Mouse (Mus musculus) MEL (cell line): Measurements from ENCODE around the gene Srebf1. TPM values are rescaled to one million over a fixed set of nuclear protein-coding genes. Genes with fewer than 3 reads are reported as not detected.

Experiments used
- DNase-seq: peaks from one replicate; pipeline ENCODE4 v3.0.0; 2011; ENCODE audit warnings: low read depth, low spot score
- H3K27ac ChIP-seq: 2 replicates; pipeline ENCODE4 v1.5.1; 2012; ENCODE audit warnings: low read depth, mild to moderate bottlenecking, control low read depth, low read length, moderate library complexity; ENCODE audit not compliant: control insufficient read depth
- H3K27me3 ChIP-seq, 2 experiments: fragments of 150-350 bp in 1 of 2; sonication (generic) in 1 of 2; 2 replicates each; pipeline ENCODE4 v1.6.1; 2012; ENCODE audit warnings: low read length in 2 of 2, mild to moderate bottlenecking in 2 of 2, improper control_type of control experiment in 1 of 2, moderate library complexity in 1 of 2; ENCODE audit not compliant: insufficient read depth in 2 of 2, control insufficient read depth in 1 of 2
- H3K36me3 ChIP-seq, 2 experiments: 2 replicates each; pipeline ENCODE4 v1.6.1; 2012 to 2014; ENCODE audit warnings: low read length in 2 of 2, improper control_type of control experiment in 1 of 2, inconsistent platforms in 1 of 2, mild to moderate bottlenecking in 1 of 2; ENCODE audit not compliant: insufficient read depth in 2 of 2, control insufficient read depth in 1 of 2
- H3K4me1 ChIP-seq, 2 experiments: fragments of 150-350 bp in 1 of 2; sonication (generic) in 1 of 2; 2 replicates each; pipeline ENCODE4 v1.6.1; 2012; ENCODE audit warnings: low read length in 2 of 2, improper control_type of control experiment in 1 of 2, mild to moderate bottlenecking in 1 of 2; ENCODE audit not compliant: insufficient read depth in 2 of 2, control insufficient read depth in 1 of 2
- H3K4me3 ChIP-seq, 2 experiments: fragments of 150-350 bp in 1 of 2; sonication (generic) in 1 of 2; 2 replicates each; pipeline ENCODE4 v1.5.1; 2012; ENCODE audit warnings: low read depth in 2 of 2, low read length in 2 of 2, mild to moderate bottlenecking in 2 of 2, moderate library complexity in 2 of 2, control low read depth in 1 of 2, improper control_type of control experiment in 1 of 2; ENCODE audit not compliant: control insufficient read depth in 1 of 2, insufficient read depth in 1 of 2
- H3K79me2 ChIP-seq: 2 replicates; pipeline ENCODE4 v1.6.1; 2012; ENCODE audit warnings: mild to moderate bottlenecking, low read length, moderate library complexity; ENCODE audit not compliant: control insufficient read depth, poor library complexity, insufficient read depth
- H3K9ac ChIP-seq: 2 replicates; pipeline ENCODE4 v1.6.1; 2012; ENCODE audit warnings: low read depth, mild to moderate bottlenecking, control low read depth, low read length, moderate library complexity; ENCODE audit not compliant: control insufficient read depth, poor library complexity, severe bottlenecking
- H3K9me3 ChIP-seq: fragments of 150-350 bp; sonication (generic); replicated peaks from 2 replicates; pipeline ENCODE4 v1.6.1; 2012; ENCODE audit warnings: mild to moderate bottlenecking, low read length, improper control_type of control experiment, moderate library complexity; ENCODE audit not compliant: insufficient read depth
- BHLHE40 ChIP-seq: IDR thresholded peaks from 2 replicates; pipeline ENCODE4 v1.6.1; 2012; ENCODE audit warnings: low read depth, mild to moderate bottlenecking, inconsistent platforms, low read length, improper control_type of control experiment, borderline replicate concordance
- CTCF ChIP-seq, 3 experiments: IDR thresholded peaks in 2 of 3; conservative IDR thresholded peaks in 1 of 3; 2 replicates each; pipeline ENCODE4 v1.5.1; 2011 to 2012; ENCODE audit warnings: low read length in 3 of 3, low read depth in 2 of 3, mild to moderate bottlenecking in 2 of 3, improper control_type of control experiment in 1 of 3, inconsistent platforms in 1 of 3, mixed read lengths in 1 of 3, moderate library complexity in 1 of 3; ENCODE audit not compliant: control insufficient read depth in 1 of 3, insufficient read depth in 1 of 3, poor library complexity in 1 of 3, severe bottlenecking in 1 of 3
- GABPA ChIP-seq: IDR thresholded peaks from 2 replicates; pipeline ENCODE4 v1.6.1; 2012; ENCODE audit warnings: low read depth, mild to moderate bottlenecking, inconsistent platforms, low read length, improper control_type of control experiment, moderate library complexity
- GATA1 ChIP-seq: IDR thresholded peaks from 2 replicates; pipeline ENCODE4 v1.6.1; 2011; ENCODE audit warnings: low read depth, low read length, improper control_type of control experiment
- HCFC1 ChIP-seq: IDR thresholded peaks from 2 replicates; pipeline ENCODE4 v1.6.1; 2012; ENCODE audit warnings: low read depth, mild to moderate bottlenecking, inconsistent platforms, low read length, improper control_type of control experiment, moderate library complexity
- JUND ChIP-seq: IDR thresholded peaks from 2 replicates; pipeline ENCODE4 v1.6.1; 2011; ENCODE audit warnings: low read depth, mild to moderate bottlenecking, improper control_type of control experiment, low read length
- MAFK ChIP-seq: IDR thresholded peaks from 2 replicates; pipeline ENCODE4 v1.6.1; 2011; ENCODE audit warnings: low read depth, mild to moderate bottlenecking, low read length, improper control_type of control experiment, borderline replicate concordance
- MAX ChIP-seq: IDR thresholded peaks from 2 replicates; pipeline ENCODE4 v1.6.1; 2011; ENCODE audit warnings: low read length, improper control_type of control experiment
- MXI1 ChIP-seq: IDR thresholded peaks from 2 replicates; pipeline ENCODE4 v1.6.1; 2011; ENCODE audit warnings: mild to moderate bottlenecking, low read depth, low read length, improper control_type of control experiment
- MYB ChIP-seq: IDR thresholded peaks from 2 replicates; pipeline ENCODE4 v1.6.1; 2011; ENCODE audit warnings: mild to moderate bottlenecking, low read depth, low read length, improper control_type of control experiment
- NRF1 ChIP-seq: IDR thresholded peaks from 2 replicates; pipeline ENCODE4 v1.6.1; 2014; ENCODE audit warnings: low read depth, mild to moderate bottlenecking, inconsistent platforms, low read length, improper control_type of control experiment, moderate library complexity; ENCODE audit not compliant: poor library complexity, insufficient read depth, severe bottlenecking
- POLR2A ChIP-seq, 2 experiments: IDR thresholded peaks; 2 replicates each; pipeline ENCODE4 v1.6.1; 2011 to 2012; ENCODE audit warnings: low read length in 2 of 2, mild to moderate bottlenecking in 2 of 2, control low read depth in 1 of 2, improper control_type of control experiment in 1 of 2, low read depth in 1 of 2, moderate library complexity in 1 of 2; ENCODE audit not compliant: control insufficient read depth in 1 of 2, insufficient read depth in 1 of 2, poor library complexity in 1 of 2
- POLR2AphosphoS5 ChIP-seq: IDR thresholded peaks from 2 replicates; pipeline ENCODE4 v1.6.1; 2012; ENCODE audit warnings: low read depth, borderline replicate concordance, mild to moderate bottlenecking, inconsistent platforms, low read length, moderate library complexity, mixed read lengths
- RCOR1 ChIP-seq: IDR thresholded peaks from 2 replicates; pipeline ENCODE4 v1.6.1; 2012; ENCODE audit warnings: low read depth, mild to moderate bottlenecking, inconsistent platforms, low read length, improper control_type of control experiment
- SIN3A ChIP-seq: IDR thresholded peaks from 2 replicates; pipeline ENCODE4 v1.6.1; 2012; ENCODE audit warnings: low read length, improper control_type of control experiment, inconsistent platforms
- TAL1 ChIP-seq: IDR thresholded peaks from 2 replicates; pipeline ENCODE4 v1.6.1; 2012; ENCODE audit warnings: mild to moderate bottlenecking, inconsistent platforms, low read length, moderate library complexity, mixed read lengths
- TBP ChIP-seq: IDR thresholded peaks from 2 replicates; pipeline ENCODE4 v1.8.0; 2011; ENCODE audit warnings: low read depth, low read length, improper control_type of control experiment
- TCF12 ChIP-seq: IDR thresholded peaks from 2 replicates; pipeline ENCODE4 v1.6.1; 2014; ENCODE audit warnings: low read depth, mild to moderate bottlenecking, inconsistent platforms, low read length, improper control_type of control experiment, moderate library complexity
- USF2 ChIP-seq, 2 experiments: IDR thresholded peaks; 2 replicates each; pipeline ENCODE4 v1.6.1; 2011 to 2012; ENCODE audit warnings: improper control_type of control experiment in 2 of 2, low read length in 2 of 2, borderline replicate concordance in 1 of 2, inconsistent platforms in 1 of 2, low read depth in 1 of 2, mild to moderate bottlenecking in 1 of 2; ENCODE audit not compliant: insufficient read depth in 1 of 2
- polyA plus RNA-seq, 2 experiments: library from polyadenylated mRNA; stranded (reverse) in 1 of 2; unstranded in 1 of 2; fragments of >175 nt in 1 of 2; fragments of >200 nt in 1 of 2; gene quantifications; 2 replicates each; pipeline versions ENCODE4 v1.2.1 to v1.2.4; 2012; ENCODE audit warnings: low replicate concordance in 2 of 2, low read depth in 1 of 2; ENCODE audit not compliant: insufficient read length in 2 of 2, insufficient read depth in 1 of 2, missing spikeins in 1 of 2
- total RNA-seq: library from RNA; depleted of rRNA; stranded (reverse); fragments of 300-350 nt; gene quantifications from 2 replicates; pipeline ENCODE4 v1.2.3, GENCODE M21; 2012

Srebf1 gene
- total and polyA plus RNA-seq, 3 experiments = 241 to 288 TPM; not detected in 1

- DNase-seq = no peak
- Histone ChIP-seq H3K79me2 (no peaks in the 10 kb centered on the region), H3K27ac (no peak overlapping the region), H3K4me1 (no peaks in the 10 kb centered on the region), H3K36me3 (no peaks in the 10 kb centered on the region), H3K9ac (no peak overlapping the region), H3K4me3 (no peak overlapping the region), H3K27me3 (no peaks in the 10 kb centered on the region), H3K9me3 (no peaks in the 10 kb centered on the region)
- TF ChIP-seq GABPA (no peak), JUND (no peak), POLR2AphosphoS5 (no peak), MXI1 (no peak), NRF1 (no peak), CTCF (IDR thresholded peaks at IDR 0.05 in 2 of 3, conservative IDR thresholded peaks at IDR 0.05 in 1 of 3; ENCODE audit: control insufficient read depth in 1 of 3, insufficient read depth in 1 of 3, low read depth in 2 of 3, low read length in 3 of 3, poor library complexity in 1 of 3, severe bottlenecking in 1 of 3) (no peak), BHLHE40 (no peak), MYB (no peak), MAX (no peak), TCF12 (no peak), RCOR1 (no peak), MAFK (no peak)
These were observed 13.0 kb upstream of the Srebf1 start for GRCm38 (mm10) chr11:60235351-60235750.

GRCm38 (mm10) chr11:60233235-60233634 lies 10.9 kb upstream of the Srebf1 start:
- Histone ChIP-seq H3K9me3 (no peaks in the 10 kb centered on the region), H3K4me3 (no peak overlapping the region), H3K4me1 (no peaks in the 10 kb centered on the region), H3K36me3 (no peaks in the 10 kb centered on the region), H3K9ac (no peak overlapping the region), H3K27ac (no peak overlapping the region), H3K79me2 (no peaks in the 10 kb centered on the region), H3K27me3 (no peaks in the 10 kb centered on the region)
- no peak for DNase-seq
- TF ChIP-seq GATA1 (no peak), POLR2A (IDR thresholded peaks at IDR 0.05; ENCODE audit: control insufficient read depth in 1 of 2, insufficient read depth in 1 of 2, low read depth in 1 of 2, low read length in 2 of 2, poor library complexity in 1 of 2) (no peak), MXI1 (no peak), TAL1 (no peak), TBP (no peak), MAFK (no peak)
- TF ChIP-seq, all 39 proteins: peak for 0

GRCm38 (mm10) chr11:60232441-60233058 lies 10.2 kb upstream of the Srebf1 start:
- Histone ChIP-seq H3K36me3 (no peaks in the 10 kb centered on the region), H3K79me2 (no peaks in the 10 kb centered on the region), H3K9ac (no peak overlapping the region), H3K27me3 (no peaks in the 10 kb centered on the region), H3K9me3 (no peaks in the 10 kb centered on the region)
- DNase-seq = no peak
- no peak for TF ChIP-seq HCFC1
- no peak for TF ChIP-seq USF2 (IDR thresholded peaks at IDR 0.05; ENCODE audit: borderline replicate concordance in 1 of 2, insufficient read depth in 1 of 2, low read depth in 1 of 2, low read length in 2 of 2)
- TF ChIP-seq SIN3A = no peak
- no peak for TF ChIP-seq RCOR1
- TF ChIP-seq, all 39 proteins: peak for 0
- Histone ChIP-seq H3K4me1 (no peaks in the 10 kb centered on the region), H3K4me3 (no peak overlapping the region), H3K27ac (no peak overlapping the region)
